In genomic region chr3:102995233-102995604, GRCm38 (mm10) we compare ENCODE assay signal across 7 mouse cellular contexts. TPM values are rescaled to one million over a fixed set of nuclear protein-coding genes. Genes with fewer than 3 reads are reported as not detected.
DNase-seq lines count a peak whose midpoint lies in the region; ATAC-seq and TF ChIP-seq lines count a peak whose summit lies in the region.

No protein-coding gene starts in this region.

- H3K9me3 ChIP-seq in lung, postnatal 0 days (ENCODE audit: low read length), result no peaks in the 10 kb centered on the region
- H3K9me3 ChIP-seq in forebrain, embryonic 14.5 days (replicated peaks; ENCODE audit: control insufficient read depth, low read length), result 0 out of 2 replicates have a peak, but pooled peaks cover 1% of the 10 kb centered on the region
- H3K9me3 ChIP-seq in limb, embryonic 15.5 days, result no peaks in the 10 kb centered on the region
- H3K9me3 ChIP-seq in stomach, embryonic 16.5 days (replicated peaks; ENCODE audit: control insufficient read depth, low read length), result no peaks in the 10 kb centered on the region

- peaks cover 3% of the 10 kb centered on the region for H3K4me1 ChIP-seq in lung, postnatal 0 days (ENCODE audit: insufficient read depth, low read depth, low read length)
- H3K4me1 ChIP-seq in forebrain, embryonic 14.5 days (ENCODE audit: control insufficient read depth, insufficient read depth, low read length), result peaks cover 8% of the 10 kb centered on the region; the same call in 1 of the 2 replicates
- H3K4me1 ChIP-seq in limb, embryonic 15.5 days, result peaks cover 9% of the 10 kb centered on the region
- 0 out of 2 replicates have a peak, but pooled peaks cover 10% of the 10 kb centered on the region for H3K4me1 ChIP-seq in stomach, embryonic 16.5 days (ENCODE audit: control insufficient read depth, insufficient read depth, low read length)

- DNase-seq in lung, postnatal 0 days (ENCODE audit: low spot score), result no peak
- DNase-seq in lung, postnatal 14 days, result no peak
- no peak for DNase-seq in forebrain, embryonic 14.5 days (ENCODE audit: low spot score)
- no peak for DNase-seq in thymus, postnatal 10 days (ENCODE audit: low spot score in 2 of 2)

- peaks cover 18% of the 10 kb centered on the region for H3K36me3 ChIP-seq in lung, postnatal 0 days (ENCODE audit: insufficient read depth, low read length)
- H3K36me3 ChIP-seq in forebrain, embryonic 14.5 days (ENCODE audit: control insufficient read depth, insufficient read depth, low read length), result peaks cover 20% of the 10 kb centered on the region
- H3K36me3 ChIP-seq in limb, embryonic 15.5 days, result peaks cover 23% of the 10 kb centered on the region
- H3K36me3 ChIP-seq in stomach, embryonic 16.5 days (ENCODE audit: control insufficient read depth, insufficient read depth, low read length), result peaks cover 11% of the 10 kb centered on the region

- H3K27ac ChIP-seq in lung, postnatal 0 days (ENCODE audit: low read length), result peak overlapping the region; percentile 97
- H3K27ac ChIP-seq in forebrain, embryonic 14.5 days (ENCODE audit: low read depth, low read length), result peak overlapping the region; percentile 81
- peak overlapping the region; percentile 94 for H3K27ac ChIP-seq in limb, embryonic 15.5 days
- peak overlapping the region; percentile 96 for H3K27ac ChIP-seq in stomach, embryonic 16.5 days (ENCODE audit: low read length)

- H3K4me3 ChIP-seq in lung, postnatal 0 days (ENCODE audit: low read depth, low read length), result peak overlapping the region; percentile 75
- H3K4me3 ChIP-seq in forebrain, embryonic 14.5 days (ENCODE audit: low read depth, low read length), result peak overlapping the region; percentile 70
- peak overlapping the region; percentile 79 for H3K4me3 ChIP-seq in limb, embryonic 15.5 days
- peak overlapping the region; percentile 82 for H3K4me3 ChIP-seq in stomach, embryonic 16.5 days (replicated peaks; ENCODE audit: low read length)

- H3K9ac ChIP-seq in lung, postnatal 0 days (replicated peaks; ENCODE audit: low read depth), result no peak overlapping the region
- peak overlapping the region; percentile 86 for H3K9ac ChIP-seq in forebrain, embryonic 14.5 days (ENCODE audit: low read length)
- no peak overlapping the region for H3K9ac ChIP-seq in limb, embryonic 15.5 days
- peak overlapping the region; percentile 93 for H3K9ac ChIP-seq in stomach, embryonic 16.5 days (ENCODE audit: low read length)

- 42% methylated on average over 7 of the region's 7 CpGs for WGBS in lung, postnatal 0 days
- 47% methylated on average over 7 of the region's 7 CpGs for WGBS in forebrain, embryonic 14.5 days
- 49% methylated on average over 7 of the region's 7 CpGs for WGBS in limb, embryonic 15.5 days
- 43% methylated on average over 7 of the region's 7 CpGs for WGBS in stomach, embryonic 16.5 days

- TF ChIP-seq CTCF in lung, postnatal 0 days (IDR thresholded peaks at IDR 0.05), result no peak

- TF ChIP-seq EP300 in lung, postnatal 0 days (IDR thresholded peaks at IDR 0.05), result peak; percentile 8; the same call in 1 of the 2 replicates

- H3K27me3 ChIP-seq in lung, postnatal 0 days (replicated peaks; ENCODE audit: insufficient read depth, low read length), result no peaks in the 10 kb centered on the region
- no peaks in the 10 kb centered on the region for H3K27me3 ChIP-seq in forebrain, embryonic 14.5 days (replicated peaks; ENCODE audit: control insufficient read depth, insufficient read depth, low read length)
- H3K27me3 ChIP-seq in limb, embryonic 15.5 days, result no peaks in the 10 kb centered on the region
- no peaks in the 10 kb centered on the region for H3K27me3 ChIP-seq in stomach, embryonic 16.5 days (ENCODE audit: control insufficient read depth, insufficient read depth, low read length)

- ATAC-seq in lung, postnatal 0 days, result no peak
- ATAC-seq in forebrain, embryonic 14.5 days, result peak; percentile 8; the same call in 1 of the 2 replicates
- ATAC-seq in limb, embryonic 15.5 days (ENCODE audit: insufficient number of reproducible peaks, low FRiP score, low TSS enrichment, low read depth), result no peak
- no peak for ATAC-seq in stomach, embryonic 16.5 days (ENCODE audit: insufficient read depth, low FRiP score)
- no peak for ATAC-seq in monocyte, adult 5-6 weeks (replicated peaks; ENCODE audit: insufficient number of reproducible peaks, low FRiP score, low TSS enrichment, poor library complexity, severe bottlenecking)

- peak overlapping the region; percentile 60 for H3K4me2 ChIP-seq in lung, postnatal 0 days (replicated peaks; ENCODE audit: low read depth, low read length)
- peak overlapping the region; percentile 58 for H3K4me2 ChIP-seq in forebrain, embryonic 14.5 days (ENCODE audit: low read length)
- H3K4me2 ChIP-seq in limb, embryonic 15.5 days, result peak overlapping the region; percentile 51
- H3K4me2 ChIP-seq in stomach, embryonic 16.5 days (ENCODE audit: low read depth, low read length), result peak overlapping the region; percentile 63

RNA-seq across cellular contexts. Expression of gene Sike1, which starts 0.3 kb away (rescaled TPM):
- polyA plus RNA-seq in lung, postnatal 0 days (2015; fragmentation: Nextera tagmentation; extraction: Ambion mirVana), result 56.3 and 66.6 TPM in 2 replicates
- 50.6 and 67.8 TPM in 2 replicates for polyA plus RNA-seq in forebrain, embryonic 14.5 days (2014; fragmentation: Nextera tagmentation; extraction: Ambion mirVana)
- polyA plus RNA-seq in limb, embryonic 15.5 days (2015; fragmentation: Nextera tagmentation; extraction: Ambion mirVana), result 65.4 and 68.1 TPM in 2 replicates
- 43.3 and 56.9 TPM in 2 replicates for polyA plus RNA-seq in stomach, embryonic 16.5 days (2015; fragmentation: Nextera tagmentation; extraction: Ambion mirVana)
- total RNA-seq in monocyte, adult 5-6 weeks (2017), result 40.9 to 131 TPM (median 46.6 TPM) in 3 replicates

RNA-seq across cellular contexts. Expression of gene Csde1, which starts 25.0 kb away (rescaled TPM):
- polyA plus RNA-seq in lung, postnatal 0 days (2015; fragmentation: Nextera tagmentation; extraction: Ambion mirVana), result 167 and 191 TPM in 2 replicates
- 525 and 610 TPM in 2 replicates for polyA plus RNA-seq in forebrain, embryonic 14.5 days (2014; fragmentation: Nextera tagmentation; extraction: Ambion mirVana)
- polyA plus RNA-seq in limb, embryonic 15.5 days (2015; fragmentation: Nextera tagmentation; extraction: Ambion mirVana), result 312 and 324 TPM in 2 replicates
- polyA plus RNA-seq in stomach, embryonic 16.5 days (2015; fragmentation: Nextera tagmentation; extraction: Ambion mirVana), result 312 and 315 TPM in 2 replicates
- total RNA-seq in monocyte, adult 5-6 weeks (2017), result 828 to 853 TPM (median 834 TPM) in 3 replicates

RNA-seq across cellular contexts. Expression of gene Nr1h5, which starts 31.3 kb away (rescaled TPM):
- 0.06 TPM in 1 of 2 replicates, not detected in the other for polyA plus RNA-seq in lung, postnatal 0 days (2015; fragmentation: Nextera tagmentation; extraction: Ambion mirVana)
- polyA plus RNA-seq in forebrain, embryonic 14.5 days (2014; fragmentation: Nextera tagmentation; extraction: Ambion mirVana), result 0.09 TPM in 1 of 2 replicates, not detected in the other
- not detected in 2 replicates for polyA plus RNA-seq in limb, embryonic 15.5 days (2015; fragmentation: Nextera tagmentation; extraction: Ambion mirVana)
- polyA plus RNA-seq in stomach, embryonic 16.5 days (2015; fragmentation: Nextera tagmentation; extraction: Ambion mirVana), result 0.10 TPM in 2 replicates
- total RNA-seq in monocyte, adult 5-6 weeks (2017), result not detected in 3 replicates

RNA-seq across cellular contexts. Expression of gene Sycp1, which starts 59.3 kb away (rescaled TPM):
- not detected in 2 replicates for polyA plus RNA-seq in lung, postnatal 0 days (2015; fragmentation: Nextera tagmentation; extraction: Ambion mirVana)
- polyA plus RNA-seq in forebrain, embryonic 14.5 days (2014; fragmentation: Nextera tagmentation; extraction: Ambion mirVana), result not detected in 2 replicates
- polyA plus RNA-seq in limb, embryonic 15.5 days (2015; fragmentation: Nextera tagmentation; extraction: Ambion mirVana), result not detected in 2 replicates
- polyA plus RNA-seq in stomach, embryonic 16.5 days (2015; fragmentation: Nextera tagmentation; extraction: Ambion mirVana), result not detected in 2 replicates
- total RNA-seq in monocyte, adult 5-6 weeks (2017), result not detected in 3 replicates

Comparison
In these comparisons a context has a peak if more than half of its experiments do, and no peak if none do; other contexts are left out.
1. H3K9ac ChIP-seq: peak in forebrain, embryonic 14.5 days (single experiment) and stomach, embryonic 16.5 days (single experiment); none in lung, postnatal 0 days (single experiment) and limb, embryonic 15.5 days (single experiment).
2. Peak in every context shown above with its lines, with median percentiles within 50 percentile points of each other: H3K27ac ChIP-seq, H3K4me2 ChIP-seq and H3K4me3 ChIP-seq.